Mouse (Mus musculus) T-helper 1 cell (primary cell): Measurements from ENCODE around the gene Fbxo44.
"Not testable (repeated sequence)": the region's sequence is repeated elsewhere in the genome, so short reads cannot be mapped to it uniquely, and the experiment has no call there.

ENCODE experiments used
- in situ Hi-C: fragments of 300-600 bp; cut with MboI, MseI; formaldehyde crosslinking; loops from one replicate; pipeline ENCODE4 v1.15.1; 2025; ENCODE audit warnings: high pct_unique_total_duplicates

Fbxo44 gene

GRCm38 (mm10) chr4:148131497-148132081, 28.7 kb downstream of the Fbxo44 start:
- in situ Hi-C loops, result no loop called here

- in situ Hi-C loops, result no loop called here
These were observed 29.5 kb downstream of the Fbxo44 start, which contains the start of gene Draxin for GRCm38 (mm10) chr4:148130561-148131413. Gene Draxin (minus strand): TSS chr4:148130698.

- in situ Hi-C loops, result no loop called here
These were observed 30.1 kb downstream of the Fbxo44 start, which contains the start of gene Mad2l2 for GRCm38 (mm10) chr4:148130133-148130532. Gene Mad2l2 (plus strand): TSS chr4:148130384.

DNA sequence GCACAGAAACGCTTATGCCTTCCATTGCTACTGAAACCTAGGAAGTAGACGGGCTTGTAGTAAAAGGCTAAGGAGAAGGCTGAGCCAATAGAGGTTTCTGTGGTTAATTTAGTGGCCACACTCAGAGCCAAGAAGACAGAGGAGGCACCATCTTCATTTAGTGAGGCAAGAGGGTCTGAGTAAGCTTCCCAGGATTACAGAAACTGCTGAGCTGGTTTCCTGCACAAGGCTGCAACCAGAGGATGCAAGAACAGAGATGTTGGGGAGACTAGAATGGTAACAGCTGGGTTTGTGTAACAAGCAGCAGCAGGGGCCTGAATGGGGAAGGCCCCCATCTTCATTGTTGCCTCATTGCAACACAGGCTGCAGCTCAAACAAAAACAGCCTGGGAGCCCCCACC, 31.6 kb downstream of the Fbxo44 start:
- in situ Hi-C loops, result no loop called here

GRCm38 (mm10) chr4:148128241-148128640, 32.0 kb downstream of the Fbxo44 start:
- in situ Hi-C loops, result no loop called here

DNA sequence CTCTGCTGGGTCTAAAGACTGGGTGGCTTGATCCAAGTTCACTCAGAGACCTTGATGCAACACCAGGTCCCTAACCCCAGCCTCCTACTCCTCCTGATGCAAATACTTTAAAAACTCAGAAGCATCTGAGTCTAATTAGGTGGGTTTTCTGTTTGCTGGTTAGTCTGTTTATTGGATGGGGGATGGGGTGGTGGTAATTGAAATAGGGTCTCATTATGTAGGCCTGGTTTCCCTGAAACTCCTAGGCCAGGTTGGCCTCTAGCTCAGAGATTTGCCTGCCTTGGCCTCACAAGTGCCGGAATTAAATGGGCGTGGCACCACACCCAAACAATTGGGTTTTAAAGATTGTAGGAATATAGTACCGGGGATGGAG, 37.6 kb downstream of the Fbxo44 start:
- in situ Hi-C loops, result no loop called here

GRCm38 (mm10) chr4:148121982-148122693, 38.1 kb downstream of the Fbxo44 start:
- in situ Hi-C loops, result no loop called here

GRCm38 (mm10) chr4:148121362-148121761, 38.9 kb downstream of the Fbxo44 start:
- in situ Hi-C loops, result no loop called here

DNA sequence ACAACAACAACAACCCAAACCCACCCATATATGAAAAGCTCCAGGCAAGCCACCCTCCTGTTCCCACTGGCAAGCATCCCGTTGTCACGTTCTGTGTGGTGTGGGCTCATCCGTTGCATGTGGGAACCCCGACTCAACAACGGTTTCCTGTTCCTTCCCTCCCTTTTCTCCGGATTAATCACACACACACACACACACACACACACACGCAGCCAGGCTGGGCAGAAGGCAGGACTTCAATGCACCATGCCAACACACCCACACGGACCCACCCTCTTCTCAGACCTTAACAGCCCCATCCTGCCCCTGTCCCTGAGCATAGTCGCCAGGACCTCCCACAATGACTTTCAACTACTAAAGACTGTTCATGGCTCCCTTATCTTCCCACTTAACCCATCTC, 39.7 kb downstream of the Fbxo44 start:
- in situ Hi-C loops, result no loop called here

DNA sequence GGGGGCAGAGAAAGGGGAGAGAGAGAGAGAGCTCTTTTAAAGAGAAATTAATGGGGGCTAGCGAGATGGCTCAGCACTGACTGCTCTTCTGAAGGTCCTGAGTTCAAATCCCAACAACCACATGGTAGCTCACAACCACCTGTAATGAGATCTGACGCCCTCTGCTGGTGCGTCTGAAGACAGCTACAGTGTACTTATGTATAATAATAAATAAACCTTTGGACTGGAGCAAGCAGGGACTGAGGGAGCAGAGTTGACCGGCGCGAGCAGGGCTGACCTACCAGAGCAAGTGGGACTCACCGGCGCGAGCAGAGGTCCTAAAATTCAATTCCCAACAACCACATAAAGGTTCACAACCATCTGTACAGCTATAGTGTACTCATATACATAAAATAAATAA, 40.7 kb downstream of the Fbxo44 start:
- in situ Hi-C loops, result not testable (repeated sequence)

DNA sequence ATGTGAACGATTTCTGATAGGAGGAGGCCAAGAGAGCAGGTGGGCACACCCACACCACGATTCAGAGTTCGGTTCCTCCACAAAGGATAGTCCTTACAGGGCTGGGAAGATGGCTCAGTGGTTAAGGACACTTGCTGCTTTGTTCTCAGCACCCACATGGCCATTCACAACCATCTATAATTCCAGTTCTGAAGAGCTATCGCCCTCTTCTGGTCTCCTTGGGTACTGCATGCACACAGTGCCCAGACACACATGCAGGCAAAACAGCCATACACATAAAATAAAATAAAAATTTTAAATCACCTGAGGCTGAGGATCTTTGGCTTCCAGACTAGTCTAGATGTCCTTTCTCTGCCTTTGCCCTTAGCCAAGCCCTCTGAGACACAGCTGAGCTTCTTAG, 42.9 kb downstream of the Fbxo44 start:
- in situ Hi-C loops, result no loop called here

DNA sequence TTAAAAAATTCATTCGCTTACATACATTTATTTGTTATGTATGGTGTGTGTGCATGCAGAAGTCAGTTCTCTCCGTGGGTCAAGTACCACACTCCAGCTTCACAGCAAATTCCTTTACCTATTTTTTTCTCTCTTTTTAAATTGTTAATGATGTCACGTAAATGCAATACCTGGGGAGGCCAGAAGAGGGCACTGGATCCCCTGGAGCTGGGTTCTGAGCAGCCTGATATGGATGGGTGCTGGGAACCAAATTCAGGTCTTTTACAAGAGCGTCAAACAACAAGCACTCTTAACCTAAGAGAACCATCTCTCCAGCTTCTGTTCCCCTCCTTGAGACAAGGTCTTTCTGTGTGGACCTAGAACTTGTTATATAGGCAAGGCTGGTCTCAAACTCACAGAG, 43.6 kb downstream of the Fbxo44 start:
- in situ Hi-C loops, result no loop called here

DNA sequence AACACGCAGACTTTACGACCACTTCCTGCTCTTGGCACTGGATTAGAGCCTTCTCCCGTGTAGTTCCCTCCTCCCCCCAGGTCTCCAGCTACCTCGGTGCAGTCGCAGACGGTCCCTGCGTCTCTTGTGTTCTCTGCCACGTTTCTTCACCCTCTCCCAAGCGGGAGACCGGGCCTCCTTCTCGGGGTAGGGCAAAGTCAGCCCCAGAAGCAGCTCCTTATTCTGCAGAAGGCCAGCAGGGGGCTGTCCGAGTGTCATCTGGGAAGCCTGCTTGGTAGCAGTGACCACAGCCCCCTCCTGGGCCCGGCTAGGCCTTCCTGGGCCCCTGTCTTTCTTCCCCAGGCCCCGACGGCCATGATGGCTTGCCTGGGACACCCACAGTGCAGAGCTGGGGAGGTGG, 44.8 kb downstream of the Fbxo44 start:
- in situ Hi-C loops, result no loop called here

DNA sequence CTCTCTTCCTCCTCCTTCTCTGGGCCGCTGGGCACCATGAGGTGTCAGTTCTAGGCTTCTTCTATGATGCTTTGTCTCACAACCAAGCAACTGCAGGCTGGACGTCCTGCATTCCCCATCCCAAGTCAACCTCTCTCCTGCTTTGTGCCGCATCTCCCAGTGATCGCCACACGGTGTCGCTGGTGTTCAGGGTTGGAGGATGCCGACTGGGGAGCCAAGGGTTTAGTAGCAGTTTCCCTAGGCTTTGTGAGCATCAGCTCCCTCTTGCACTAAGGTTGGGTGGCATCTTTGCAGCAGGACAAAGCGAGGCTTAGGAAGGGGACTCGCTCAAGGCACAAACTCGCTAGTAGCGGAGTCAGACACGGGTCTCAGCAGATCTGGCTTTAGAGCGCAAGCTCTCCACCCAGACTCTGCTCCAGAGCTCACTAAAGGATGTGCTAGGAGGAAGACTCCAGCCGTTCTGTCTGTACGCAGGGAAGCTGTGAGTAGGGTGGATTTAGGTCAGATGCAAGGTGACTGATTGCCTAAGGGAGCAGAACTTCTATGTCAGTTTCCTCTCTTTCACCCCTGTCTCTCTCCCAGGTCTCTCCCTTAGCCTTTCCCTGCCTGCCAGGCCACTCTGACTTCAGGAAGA, 45.4 kb downstream of the Fbxo44 start:
- in situ Hi-C loops, result loop anchor here (5.0 kb wide), 1 partner anchor 57 kb away; no protein-coding TSS in a partner anchor

GRCm38 (mm10) chr4:148112519-148112918, 47.8 kb downstream of the Fbxo44 start:
- in situ Hi-C loops, result loop anchor here (5.0 kb wide), 1 partner anchor 60 kb away; no protein-coding TSS in a partner anchor

DNA sequence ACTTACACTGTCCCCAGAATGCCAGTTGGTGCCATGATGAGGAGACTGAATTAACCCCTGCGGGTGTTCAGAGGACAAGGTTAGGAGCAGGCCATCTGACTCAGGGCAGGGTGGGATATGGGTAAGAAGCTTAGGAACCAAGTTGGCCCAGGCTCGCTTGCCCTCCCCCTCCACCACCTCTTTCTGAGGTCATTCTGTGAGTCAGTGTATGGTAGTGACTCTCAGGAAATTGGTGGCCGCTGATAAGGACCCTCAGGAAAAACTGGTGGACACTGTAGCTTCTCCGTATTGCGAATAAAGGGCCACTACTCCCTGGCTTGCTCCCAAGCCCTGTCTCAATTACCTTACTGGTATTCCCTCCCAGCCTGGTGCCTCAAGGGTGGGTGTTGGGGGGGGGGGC, 51.1 kb downstream of the Fbxo44 start:
- in situ Hi-C loops, result no loop called here

- in situ Hi-C loops, result no loop called here
These were observed 51.6 kb downstream of the Fbxo44 start for GRCm38 (mm10) chr4:148108565-148109100.

- in situ Hi-C loops, result no loop called here
These were observed 52.5 kb downstream of the Fbxo44 start for GRCm38 (mm10) chr4:148107621-148108291.

- in situ Hi-C loops, result no loop called here
These were observed 56.1 kb downstream of the Fbxo44 start for GRCm38 (mm10) chr4:148104146-148104545.
